Mouse (Mus musculus) G1E (cell line): ENCODE data around the gene Phc3. TPM values are rescaled to one million over a fixed set of nuclear protein-coding genes. Genes with fewer than 3 reads are reported as not detected.
A peak's percentile ranks its signal among the peaks of the same experiment; 100 is the strongest.

Experiments used
- ATAC-seq: 2 replicates; pipeline ENCODE4 v1.8.0; 2016; ENCODE audit warnings: mild to moderate bottlenecking; ENCODE audit not compliant: insufficient number of reproducible peaks, poor library complexity, low FRiP score, severe bottlenecking; ENCODE audit errors: extremely low read depth
- DNase-seq: peaks from one replicate; pipeline ENCODE4 v3.0.0; 2012; ENCODE audit warnings: low spot score
- H3K27me3 ChIP-seq: 2 replicates; pipeline ENCODE4 v1.6.1; 2012; ENCODE audit warnings: mild to moderate bottlenecking, low read length, inconsistent platforms; ENCODE audit not compliant: insufficient read depth
- H3K36me3 ChIP-seq: replicated peaks from 2 replicates; pipeline ENCODE3; 2012; ENCODE audit warnings: mild to moderate bottlenecking, inconsistent platforms
- H3K4me1 ChIP-seq: 2 replicates; pipeline ENCODE4 v1.6.1; 2012; ENCODE audit warnings: low read depth, low read length, inconsistent platforms, mixed read lengths; ENCODE audit not compliant: insufficient read depth
- H3K4me3 ChIP-seq: 2 replicates; pipeline ENCODE4 v1.5.1; 2012; ENCODE audit warnings: low read depth, mild to moderate bottlenecking, inconsistent platforms, low read length, moderate library complexity, mixed read lengths
- H3K9me3 ChIP-seq: replicated peaks from 2 replicates; pipeline ENCODE4 v1.6.1; 2012; ENCODE audit warnings: inconsistent platforms
- CTCF ChIP-seq: IDR thresholded peaks from 2 replicates; pipeline ENCODE4 v1.5.1; 2012; ENCODE audit warnings: low read depth, low read length, inconsistent platforms, mixed read lengths
- GATA1 ChIP-seq: IDR thresholded peaks from 2 replicates; pipeline ENCODE4 v1.6.1; 2012; ENCODE audit warnings: borderline replicate concordance, low read length, inconsistent platforms, mixed read lengths
- GATA2 ChIP-seq: IDR thresholded peaks from 2 replicates; pipeline ENCODE4 v1.6.1; 2012; ENCODE audit warnings: low read depth, low read length, inconsistent platforms, borderline replicate concordance
- POLR2AphosphoS5 ChIP-seq: IDR thresholded peaks from 2 replicates; pipeline ENCODE4 v1.6.1; 2012; ENCODE audit warnings: low read depth, low read length, inconsistent platforms; ENCODE audit not compliant: insufficient replicate concordance
- TAL1 ChIP-seq: conservative IDR thresholded peaks from 2 replicates; pipeline ENCODE4 v1.6.1; 2012; ENCODE audit warnings: low read depth, low read length, inconsistent platforms, mixed read lengths
- polyA plus RNA-seq: library from polyadenylated mRNA; stranded (reverse); fragments of >175 nt; gene quantifications from 2 replicates; pipeline ENCODE4 v1.2.3, GENCODE M21; 2012
- total RNA-seq, 2 experiments: library from RNA; stranded (forward) in 1 of 2; stranded (reverse) in 1 of 2; fragments of 200-1000 nt in 1 of 2; fragments of >200 nt in 1 of 2; fragmentation: Nextera tagmentation in 1 of 2; gene quantifications; 2 replicates each; pipeline ENCODE4 v1.2.3; 2014 to 2017

The Phc3 gene
- total RNA-seq (2014; fragmentation: Nextera tagmentation) (64.3 and 71.4 TPM in 2 replicates), total RNA-seq (2017) (22.1 and 22.6 TPM in 2 replicates), polyA plus RNA-seq (1.6 and 3.2 TPM in 2 replicates)

DNA sequence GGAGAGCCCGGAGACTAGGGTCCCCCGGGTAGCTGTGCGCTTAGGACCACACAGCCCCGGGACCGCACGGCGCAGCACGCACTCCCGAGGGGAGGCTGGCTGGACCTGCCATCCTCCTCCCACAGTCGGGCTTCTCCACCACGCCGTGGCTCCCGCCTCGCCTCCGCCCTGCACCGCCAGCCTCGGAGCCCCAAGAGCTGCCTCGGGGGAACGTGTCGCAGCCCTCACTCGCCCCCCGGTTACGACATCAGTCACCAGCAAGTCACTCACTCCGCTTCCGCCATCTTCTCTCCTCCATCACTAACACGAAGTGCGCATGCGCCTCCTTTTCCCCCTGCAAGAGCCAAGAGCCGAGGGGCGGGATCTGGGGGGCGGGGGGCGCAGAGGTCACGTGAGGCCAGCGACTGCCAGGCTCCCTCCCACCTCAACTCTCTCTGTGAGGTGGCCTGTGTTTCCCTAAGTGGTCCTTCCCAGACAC is at the start of gene Phc3:
Phc3 (minus strand) TSS at position 312 of the 478 bp plus-strand sequence.
- no peaks in the 10 kb centered on the region for H3K27me3 ChIP-seq
- H3K4me3 ChIP-seq, result peak within 1 kb of the TSS; percentile 100
- ATAC-seq, result peak; percentile 58
- no peak for TF ChIP-seq CTCF
- no peak for TF ChIP-seq POLR2AphosphoS5
- no peak for TF ChIP-seq GATA1
- no peak for TF ChIP-seq GATA2
- TF ChIP-seq TAL1, result no peak
- H3K36me3 ChIP-seq, result peaks cover 24% of the 10 kb centered on the region
- peak; percentile 90 for DNase-seq
- H3K9me3 ChIP-seq, result no peaks in the 10 kb centered on the region
- peaks cover 37% of the 10 kb centered on the region for H3K4me1 ChIP-seq

- H3K36me3 ChIP-seq, result peaks cover 14% of the 10 kb centered on the region
- TF ChIP-seq POLR2AphosphoS5, result no peak
- no peak for TF ChIP-seq CTCF
- TF ChIP-seq GATA1, result no peak
- no peak for TF ChIP-seq TAL1
- TF ChIP-seq GATA2, result no peak
- ATAC-seq, result peak; percentile 56
These were observed 48.4 kb upstream of the Phc3 start for GRCm38 (mm10) chr3:31017652-31018051.

GRCm38 (mm10) chr3:31016594-31017196 is 47.5 kb upstream of the Phc3 start:
- no peak for ATAC-seq
- no peak overlapping the region for H3K4me3 ChIP-seq
- DNase-seq, result no peak
- H3K9me3 ChIP-seq, result no peaks in the 10 kb centered on the region
- H3K27me3 ChIP-seq, result no peaks in the 10 kb centered on the region; the same call in 1 of the 2 replicates
- no peak for TF ChIP-seq POLR2AphosphoS5
- no peak for TF ChIP-seq TAL1
- no peak for TF ChIP-seq GATA2
- no peak for TF ChIP-seq CTCF
- TF ChIP-seq GATA1, result no peak
- H3K4me1 ChIP-seq, result peaks cover 30% of the 10 kb centered on the region
- peaks cover 13% of the 10 kb centered on the region for H3K36me3 ChIP-seq

More at GRCm38 (mm10) chr3:31017652-31018051, 48.4 kb upstream of the Phc3 start:
- Histone ChIP-seq H3K27me3 (no peaks in the 10 kb centered on the region; the same call in 1 of the 2 replicates), H3K9me3 (no peaks in the 10 kb centered on the region), H3K4me3 (no peak overlapping the region), H3K4me1 (peaks cover 30% of the 10 kb centered on the region)
- no peak for DNase-seq

GRCm38 (mm10) chr3:31015682-31016443 is 46.6 kb upstream of the Phc3 start:
- no peak for DNase-seq
- no peaks in the 10 kb centered on the region for H3K9me3 ChIP-seq
- H3K36me3 ChIP-seq, result peaks cover 13% of the 10 kb centered on the region
- ATAC-seq, result no peak
- H3K27me3 ChIP-seq, result no peaks in the 10 kb centered on the region; the same call in 1 of the 2 replicates
- no peak for TF ChIP-seq CTCF
- TF ChIP-seq GATA1, result no peak
- TF ChIP-seq GATA2, result no peak
- TF ChIP-seq POLR2AphosphoS5, result no peak
- peaks cover 30% of the 10 kb centered on the region for H3K4me1 ChIP-seq
- H3K4me3 ChIP-seq, result no peak overlapping the region

GRCm38 (mm10) chr3:31014374-31014773 is 45.2 kb upstream of the Phc3 start:
- ATAC-seq, result no peak
- H3K4me1 ChIP-seq, result peaks cover 30% of the 10 kb centered on the region

More at GRCm38 (mm10) chr3:31014374-31014773, 45.2 kb upstream of the Phc3 start:
- Histone ChIP-seq H3K27me3 (no peaks in the 10 kb centered on the region; the same call in 1 of the 2 replicates), H3K4me3 (no peak overlapping the region), H3K9me3 (no peaks in the 10 kb centered on the region), H3K36me3 (peaks cover 5% of the 10 kb centered on the region)
- no peak for TF ChIP-seq GATA1
- no peak for TF ChIP-seq CTCF
- no peak for TF ChIP-seq GATA2
- DNase-seq, result no peak
